Comparison of ENCODE assay signal across 10 mouse cellular contexts in the genomic region with DNA sequence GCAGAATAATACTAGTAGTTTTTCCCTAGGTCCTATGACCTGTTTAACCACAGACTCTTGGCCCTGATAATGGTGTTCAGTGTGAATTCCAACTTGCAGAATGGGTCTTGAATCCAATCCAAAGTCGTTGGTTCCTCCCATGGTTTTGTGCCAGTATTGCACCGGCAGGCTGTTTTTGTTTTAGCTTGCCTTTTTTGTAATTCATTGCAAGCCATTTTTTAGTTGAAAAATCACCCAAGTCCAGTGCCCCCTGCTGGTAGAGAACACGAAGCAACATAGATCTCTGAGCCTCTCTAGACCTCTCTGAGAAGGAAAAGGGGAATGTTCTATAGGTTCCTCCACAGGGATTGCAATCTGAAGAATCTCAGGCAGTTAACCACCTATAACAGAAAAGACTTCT. TPM values are rescaled to one million over a fixed set of nuclear protein-coding genes. Genes with fewer than 3 reads are reported as not detected.
A peak's percentile ranks its signal among the peaks of the same experiment; 100 is the strongest.
DNase-seq lines count a peak whose midpoint lies in the region; ATAC-seq and TF ChIP-seq lines count a peak whose summit lies in the region.
"Had no signal": no experiment of that assay in that cellular context is flagged by ENCODE, and none has a peak within 500 bp of the region (broad histone marks: within the 10 kb centered on the region; RNA-seq: fewer than 3 reads in every experiment).

No protein-coding gene starts in this region.

- no peak for TF ChIP-seq EP300 in MEL (IDR thresholded peaks at IDR 0.05; ENCODE audit: low read depth in 1 of 2, low read length in 2 of 2)

- no peak overlapping the region for H3K4me2 ChIP-seq in intestine, postnatal 0 days (replicated peaks; ENCODE audit: low read depth)
- H3K4me2 ChIP-seq in intestine, embryonic 16.5 days (ENCODE audit: low read depth, low read length), result no peak overlapping the region
- H3K4me2 ChIP-seq: embryonic facial prominence, embryonic 15.5 days; limb, embryonic 12.5 days had no signal

- TF ChIP-seq RAD21 in MEL (IDR thresholded peaks at IDR 0.05; ENCODE audit: low read depth, low read length), result peak; percentile 23

- H3K36me3 ChIP-seq in intestine, postnatal 0 days (ENCODE audit: control insufficient read depth, insufficient read depth), result no peaks in the 10 kb centered on the region
- H3K36me3 ChIP-seq in intestine, embryonic 16.5 days (ENCODE audit: control insufficient read depth, insufficient read depth, low read length), result no peaks in the 10 kb centered on the region
- no peaks in the 10 kb centered on the region for H3K36me3 ChIP-seq in MEL (ENCODE audit: control insufficient read depth in 1 of 2, insufficient read depth in 2 of 2, low read length in 2 of 2)
- H3K36me3 ChIP-seq: embryonic facial prominence, embryonic 15.5 days; limb, embryonic 12.5 days had no signal

- no peaks in the 10 kb centered on the region for H3K9me3 ChIP-seq in intestine, postnatal 0 days (ENCODE audit: control insufficient read depth)
- H3K9me3 ChIP-seq in intestine, embryonic 16.5 days (ENCODE audit: control insufficient read depth, low read length), result no peaks in the 10 kb centered on the region
- no peaks in the 10 kb centered on the region for H3K9me3 ChIP-seq in MEL (replicated peaks; ENCODE audit: insufficient read depth, low read length)
- H3K9me3 ChIP-seq: embryonic facial prominence, embryonic 15.5 days; limb, embryonic 12.5 days had no signal

- 31% methylated on average over 3 of the region's 3 CpGs for WGBS in intestine, postnatal 0 days
- 43% methylated on average over 3 of the region's 3 CpGs for WGBS in intestine, embryonic 16.5 days

- H3K27me3 ChIP-seq in intestine, postnatal 0 days (replicated peaks; ENCODE audit: control insufficient read depth, insufficient read depth, low read length), result no peaks in the 10 kb centered on the region
- no peaks in the 10 kb centered on the region for H3K27me3 ChIP-seq in intestine, embryonic 16.5 days (replicated peaks; ENCODE audit: control insufficient read depth, insufficient read depth, low read length)
- H3K27me3 ChIP-seq in MEL (ENCODE audit: control insufficient read depth in 1 of 2, insufficient read depth in 2 of 2, low read length in 2 of 2), result no peaks in the 10 kb centered on the region
- H3K27me3 ChIP-seq: embryonic facial prominence, embryonic 15.5 days; limb, embryonic 12.5 days had no signal

- intact Hi-C loops in left cerebral cortex, postnatal 25 days (cut with DNase I), result no loop called here

- TF ChIP-seq POLR2A in MEL (IDR thresholded peaks at IDR 0.05; ENCODE audit: control insufficient read depth in 1 of 2, insufficient read depth in 1 of 2, low read depth in 1 of 2, low read length in 2 of 2, poor library complexity in 1 of 2), result no peak

- H3K9ac ChIP-seq in intestine, postnatal 0 days (ENCODE audit: low read depth, low read length), result no peak overlapping the region
- H3K9ac ChIP-seq in intestine, embryonic 16.5 days (ENCODE audit: low read depth, low read length), result no peak overlapping the region
- H3K9ac ChIP-seq in MEL (ENCODE audit: control insufficient read depth, low read depth, low read length, poor library complexity, severe bottlenecking), result no peak overlapping the region
- H3K9ac ChIP-seq: embryonic facial prominence, embryonic 15.5 days; limb, embryonic 12.5 days had no signal

- no peaks in the 10 kb centered on the region for H3K79me2 ChIP-seq in MEL (ENCODE audit: control insufficient read depth, insufficient read depth, low read length, poor library complexity)

- peak; percentile 73 for TF ChIP-seq CTCF in intestine, postnatal 0 days (IDR thresholded peaks at IDR 0.05; ENCODE audit: low read depth)
- peak; percentile 23 to 57 (median 35); a peak in 5 of 6 replicates for TF ChIP-seq CTCF in MEL (IDR thresholded peaks at IDR 0.05 in 2 of 3, conservative IDR thresholded peaks at IDR 0.05 in 1 of 3; ENCODE audit: control insufficient read depth in 1 of 3, insufficient read depth in 1 of 3, low read depth in 2 of 3, low read length in 3 of 3, poor library complexity in 1 of 3, severe bottlenecking in 1 of 3)

- peak; percentile 44 for DNase-seq in A20 (ENCODE audit: low read depth, low spot score)
- peak; percentile 20 for DNase-seq in MEL (ENCODE audit: low read depth, low spot score)
- peak; percentile 22 to 55 for DNase-seq in kidney, postnatal 36 days
- no peak for DNase-seq in cerebellum, postnatal 25 days
- no peak for DNase-seq in MN1 (ENCODE audit: low spot score)
- DNase-seq in left cerebral cortex, postnatal 25 days (ENCODE audit: low spot score in 2 of 2), result no peak

- H3K4me3 ChIP-seq in intestine, postnatal 0 days (ENCODE audit: low read depth, low read length), result no peak overlapping the region
- no peak overlapping the region for H3K4me3 ChIP-seq in intestine, embryonic 16.5 days (ENCODE audit: low read length)
- H3K4me3 ChIP-seq in MEL (ENCODE audit: control insufficient read depth in 1 of 2, insufficient read depth in 1 of 2, low read depth in 2 of 2, low read length in 2 of 2), result no peak overlapping the region
- H3K4me3 ChIP-seq: embryonic facial prominence, embryonic 15.5 days; limb, embryonic 12.5 days had no signal

- no peak overlapping the region for H3K27ac ChIP-seq in intestine, postnatal 0 days (ENCODE audit: low read depth, low read length)
- H3K27ac ChIP-seq in intestine, embryonic 16.5 days (ENCODE audit: low read length), result no peak overlapping the region
- no peak overlapping the region for H3K27ac ChIP-seq in MEL (ENCODE audit: control insufficient read depth, low read depth, low read length)
- H3K27ac ChIP-seq: embryonic facial prominence, embryonic 15.5 days; limb, embryonic 12.5 days had no signal

- no peak for ATAC-seq in intestine, postnatal 0 days
- no peak for ATAC-seq in intestine, embryonic 16.5 days

- peaks cover 3% of the 10 kb centered on the region; the same call in 1 of the 2 replicates for H3K4me1 ChIP-seq in intestine, postnatal 0 days (replicated peaks; ENCODE audit: control insufficient read depth, insufficient read depth, low read length)
- H3K4me1 ChIP-seq in intestine, embryonic 16.5 days (ENCODE audit: control insufficient read depth, insufficient read depth, low read length), result no peaks in the 10 kb centered on the region
- no peaks in the 10 kb centered on the region for H3K4me1 ChIP-seq in MEL (ENCODE audit: control insufficient read depth in 1 of 2, insufficient read depth in 2 of 2, low read length in 2 of 2)
- H3K4me1 ChIP-seq: embryonic facial prominence, embryonic 15.5 days; limb, embryonic 12.5 days had no signal

TF ChIP-seq in MEL, 35 proteins besides CTCF, POLR2A, EP300 and RAD21:
- TF ChIP-seq NRF1 (IDR thresholded peaks at IDR 0.05; ENCODE audit: insufficient read depth, low read depth, low read length, poor library complexity, severe bottlenecking) (no peak), MYC (IDR thresholded peaks at IDR 0.05; ENCODE audit: low read depth, low read length) (no peak), POLR2AphosphoS2 (IDR thresholded peaks at IDR 0.05; ENCODE audit: low read length) (no peak), SMC3 (IDR thresholded peaks at IDR 0.05; ENCODE audit: low read depth, low read length) (peak; percentile 60)

RNA-seq across cellular contexts. Expression of gene 1600015I10Rik, which starts 17.7 kb away (rescaled TPM):
- polyA plus RNA-seq in intestine, postnatal 0 days (2015; fragmentation: Nextera tagmentation; extraction: Ambion mirVana), result not detected in 2 replicates
- not detected in 2 replicates for polyA plus RNA-seq in intestine, embryonic 16.5 days (2015; fragmentation: Nextera tagmentation; extraction: Ambion mirVana)
- total RNA-seq in MEL (2012; rRNA removed), result not detected in 2 replicates
- polyA plus RNA-seq in MEL (2012; ENCODE audit: insufficient read depth in 1 of 2, insufficient read length in 2 of 2, low read depth in 1 of 2, low replicate concordance in 2 of 2, missing spikeins in 1 of 2), result not detected
- not detected for total RNA-seq in left cerebral cortex, postnatal 25 days (2021)
- polyA plus RNA-seq: embryonic facial prominence, embryonic 15.5 days; limb, embryonic 12.5 days had no signal

RNA-seq across cellular contexts. Expression of gene Aoc1, which starts 39.3 kb away (rescaled TPM):
- 101 and 106 TPM in 2 replicates for polyA plus RNA-seq in intestine, postnatal 0 days (2015; fragmentation: Nextera tagmentation; extraction: Ambion mirVana)
- polyA plus RNA-seq in intestine, embryonic 16.5 days (2015; fragmentation: Nextera tagmentation; extraction: Ambion mirVana), result 51.9 and 71.5 TPM in 2 replicates
- total RNA-seq in MEL (2012; rRNA removed), result not detected in 2 replicates
- polyA plus RNA-seq in MEL (2012; ENCODE audit: insufficient read depth in 1 of 2, insufficient read length in 2 of 2, low read depth in 1 of 2, low replicate concordance in 2 of 2, missing spikeins in 1 of 2), result not detected
- not detected for total RNA-seq in left cerebral cortex, postnatal 25 days (2021)
- polyA plus RNA-seq: limb, embryonic 12.5 days had no signal

Comparison
In these comparisons a context has a peak if more than half of its experiments do, and no peak if none do; other contexts are left out.
1. DNase-seq: peak in A20 (single experiment), MEL (single experiment) and kidney, postnatal 36 days (2 of 2); none in cerebellum, postnatal 25 days (0 of 2), MN1 (single experiment) and left cerebral cortex, postnatal 25 days (0 of 2).
2. RNA of gene Aoc1, which starts 39.3 kb away (polyA plus RNA-seq): 101 to 106 TPM in intestine, postnatal 0 days and 51.9 to 71.5 TPM in intestine, embryonic 16.5 days; not detected in MEL; every median in the first group is over 10 times any median in the second.